Mouse (Mus musculus) thymus, adult 2 months (tissue): ENCODE measurements at regions not wholly inside any gene's neighbourhood (a gene's known extent, or its start where the extent isn't known, plus 50 kb on each side); places are given as distances from the start of the nearest gene placed in this dataset.

ENCODE experiments used
- CTCF ChIP-seq: fragments of 200-500 bp; IDR thresholded peaks from 2 replicates; pipeline ENCODE4 v1.5.1; 2012; ENCODE audit warnings: mild to moderate bottlenecking, control low read depth, low read length, moderate library complexity, borderline replicate concordance; ENCODE audit not compliant: control insufficient read depth, poor library complexity, insufficient read depth; ENCODE audit errors: extremely low read depth
- POLR2A ChIP-seq: fragments of 200-500 bp; IDR thresholded peaks from 2 replicates; pipeline ENCODE4 v1.6.1; 2012; ENCODE audit warnings: mild to moderate bottlenecking, low read length, control low read depth, moderate library complexity; ENCODE audit not compliant: control insufficient read depth, poor library complexity, insufficient read depth; ENCODE audit errors: extremely low read depth

- TF ChIP-seq CTCF: no peak
- no peak for TF ChIP-seq POLR2A
Measured at GRCm38 (mm10) chr6:37703946-37704345, 166.7 kb upstream of the Trim24 start.
